Mouse (Mus musculus) hindbrain, embryonic 16.5 days (tissue): ENCODE measurements around the gene Xrcc6. TPM values are rescaled to one million over a fixed set of nuclear protein-coding genes. Genes with fewer than 3 reads are reported as not detected.
A peak's percentile ranks its signal among the peaks of the same experiment; 100 is the strongest.

Source experiments
- ATAC-seq: fragments of 200-750 bp; cut with Nextera tagmentation; 2 replicates; pipeline ENCODE4 v1.8.0; 2017; ENCODE audit warnings: moderate TSS enrichment, moderate library complexity
- H3K27ac ChIP-seq: fragments of 300-500 bp; sonication (generic); 2 replicates; pipeline ENCODE4 v1.5.1; 2014; ENCODE audit warnings: low read depth, mild to moderate bottlenecking, control low read depth, low read length, moderate library complexity
- H3K27me3 ChIP-seq: fragments of 300-500 bp; sonication (generic); replicated peaks from 2 replicates; pipeline ENCODE4 v1.6.1; 2014; ENCODE audit warnings: low read length; ENCODE audit not compliant: control insufficient read depth, insufficient read depth
- H3K36me3 ChIP-seq: fragments of 300-500 bp; sonication (generic); 2 replicates; pipeline ENCODE4 v1.6.1; 2014; ENCODE audit warnings: mild to moderate bottlenecking, low read length, moderate library complexity, mixed read lengths; ENCODE audit not compliant: control insufficient read depth, insufficient read depth
- H3K4me1 ChIP-seq: fragments of 300-500 bp; sonication (generic); 2 replicates; pipeline ENCODE4 v1.6.1; 2014; ENCODE audit warnings: low read depth, low read length; ENCODE audit not compliant: control insufficient read depth, insufficient read depth
- H3K4me2 ChIP-seq: fragments of 300-500 bp; sonication (generic); 2 replicates; pipeline ENCODE4 v1.6.1; 2014; ENCODE audit warnings: mild to moderate bottlenecking, low read length, control low read depth, moderate library complexity
- H3K4me3 ChIP-seq: fragments of 300-500 bp; sonication (generic); 2 replicates; pipeline ENCODE4 v1.5.1; 2014; ENCODE audit warnings: mild to moderate bottlenecking, low read length, control low read depth, moderate library complexity
- H3K9ac ChIP-seq: fragments of 300-500 bp; sonication (generic); 2 replicates; pipeline ENCODE4 v1.6.1; 2014; ENCODE audit warnings: low read depth, mild to moderate bottlenecking, control low read depth, low read length, moderate library complexity
- H3K9me3 ChIP-seq: fragments of 300-500 bp; sonication (generic); 2 replicates; pipeline ENCODE4 v1.6.1; 2014; ENCODE audit warnings: mild to moderate bottlenecking, low read length, moderate library complexity; ENCODE audit not compliant: control insufficient read depth
- WGBS: fragments of 180-500 bp; shearing (Covaris S2); extraction: QIAGEN DNeasy Blood & Tissue Kit; methylation state at CpG from one replicate; pipeline ENCODE4 v1.1.7; 2014; 5-methylcytosine and 5-hydroxymethylcytosine counted together
- polyA plus RNA-seq: library from polyadenylated mRNA; unstranded; fragments of >200 nt; fragmentation: Nextera tagmentation; extraction: Ambion mirVana; gene quantifications from 2 replicates; pipeline ENCODE4 v1.2.1, GENCODE M21; 2015

The Xrcc6 gene
- polyA plus RNA-seq, 1 experiment from 2014 or later = 44.4 TPM

DNA sequence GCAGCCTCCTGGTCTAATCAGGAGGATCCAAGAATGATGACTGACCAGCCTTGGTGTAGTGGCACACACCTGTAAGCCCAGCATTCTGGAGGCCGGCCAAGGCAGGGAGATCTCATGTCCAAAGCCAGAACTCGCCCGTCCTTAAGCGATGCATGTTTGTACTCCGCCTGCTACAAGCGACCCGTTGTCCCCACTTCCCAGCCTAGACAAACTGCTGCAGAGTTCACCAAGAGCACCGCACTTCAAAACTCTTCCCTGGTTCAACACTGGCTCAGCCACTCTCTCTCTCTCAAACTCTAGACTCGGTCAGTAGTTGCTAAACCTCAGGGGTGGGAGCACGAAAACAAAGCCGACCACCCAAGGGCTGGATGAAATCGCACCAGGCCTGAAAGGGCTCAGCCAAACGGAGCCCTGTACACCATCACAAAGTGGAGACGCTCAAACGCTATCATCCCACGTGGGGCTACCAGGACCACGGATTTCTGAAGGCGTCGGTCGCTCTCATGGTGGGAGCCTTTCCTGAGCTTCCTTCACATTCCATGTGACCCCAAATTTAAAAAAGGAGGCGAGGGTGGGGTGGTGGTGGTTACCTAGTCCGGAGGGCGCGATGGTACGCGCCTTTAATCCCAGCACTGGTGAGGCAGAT, 58.7 kb downstream of the Xrcc6 start:
- H3K27ac ChIP-seq = no peak overlapping the region
- no peaks in the 10 kb centered on the region for H3K9me3 ChIP-seq
- H3K27me3 ChIP-seq = no peaks in the 10 kb centered on the region
- WGBS = 6% methylated on average over 26 of the region's 26 CpGs
- peak overlapping the region; percentile 100 for H3K4me3 ChIP-seq
- ATAC-seq = peak; percentile 31; the same call in 1 of the 2 replicates
- H3K36me3 ChIP-seq = peaks cover 8% of the 10 kb centered on the region
- H3K9ac ChIP-seq = peak overlapping the region; percentile 88
- H3K4me2 ChIP-seq = peak overlapping the region; percentile 97
- H3K4me1 ChIP-seq = peaks cover 13% of the 10 kb centered on the region

DNA sequence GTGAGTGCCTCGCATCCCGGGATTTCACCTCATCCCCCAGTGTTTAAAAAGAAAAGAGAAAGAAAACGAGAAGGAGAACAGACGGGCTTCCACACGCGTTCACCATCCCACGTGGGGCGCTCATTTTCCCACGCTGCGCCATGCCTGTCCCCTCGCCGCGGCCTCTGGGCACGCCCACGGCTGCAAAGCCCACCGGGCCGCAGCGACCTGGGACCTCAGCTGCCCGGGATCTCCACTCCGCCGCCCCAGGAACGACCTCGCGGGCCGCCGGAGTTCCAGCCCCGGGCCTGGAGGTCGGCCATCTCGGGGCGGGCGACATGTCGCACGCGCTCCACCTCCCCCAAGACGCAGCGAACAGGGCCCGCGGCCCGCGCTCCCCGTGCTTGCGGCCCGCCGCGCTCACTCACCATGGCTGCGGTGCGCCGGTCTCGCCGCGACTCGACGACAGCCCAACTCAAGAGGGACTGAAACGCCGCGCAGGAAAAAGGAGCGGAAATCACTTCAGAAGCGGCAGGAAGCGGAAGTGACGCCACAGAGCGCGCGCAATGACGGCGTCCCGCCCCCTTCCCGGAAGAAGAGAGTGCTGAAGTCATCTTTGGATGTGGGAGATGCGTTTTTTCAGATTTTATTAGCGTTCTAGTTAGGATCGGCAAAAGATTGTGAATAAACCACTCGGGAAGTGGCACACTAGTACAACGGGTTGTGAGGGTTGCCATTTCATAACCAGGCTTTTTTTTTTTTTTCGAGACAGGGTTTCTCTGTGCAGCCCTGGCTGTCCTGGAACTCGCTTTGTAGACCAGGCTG, 59.6 kb downstream of the Xrcc6 start, which contains the start of gene Snu13:
TSS of gene Snu13 (minus strand) at position 519 of the 804 bp plus-strand sequence.
- H3K4me2 ChIP-seq = peak within 1 kb of the TSS; percentile 97
- H3K9ac ChIP-seq = peak within 1 kb of the TSS; percentile 88
- under 1% methylated on average over 68 of the region's 74 CpGs for WGBS
- peaks cover 8% of the 10 kb centered on the region for H3K36me3 ChIP-seq
- H3K27me3 ChIP-seq = no peaks in the 10 kb centered on the region
- H3K9me3 ChIP-seq = no peaks in the 10 kb centered on the region
- H3K27ac ChIP-seq = peak within 1 kb of the TSS; percentile 88
- H3K4me1 ChIP-seq = peaks cover 13% of the 10 kb centered on the region
- H3K4me3 ChIP-seq = peak within 1 kb of the TSS; percentile 100
- peak; percentile 94 for ATAC-seq

DNA sequence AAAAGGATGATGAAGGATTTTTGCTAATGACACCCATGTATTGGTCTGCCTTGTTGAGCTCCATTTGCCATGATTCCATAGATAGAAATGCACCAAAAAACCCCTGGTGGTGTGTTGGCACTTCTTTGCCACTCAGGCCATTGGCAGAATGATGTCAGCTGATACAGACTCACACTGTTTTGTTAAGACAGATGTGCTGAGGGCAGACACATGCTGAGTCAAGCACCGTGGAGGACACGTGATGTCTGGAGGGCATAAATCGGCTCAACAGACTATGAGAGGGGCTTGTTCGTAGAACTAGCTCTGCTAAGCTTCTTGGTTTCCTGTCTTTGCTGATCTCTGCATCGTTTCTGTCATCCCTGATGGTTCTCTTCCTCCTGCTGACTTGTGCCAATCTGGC, 64.9 kb downstream of the Xrcc6 start:
- ATAC-seq = no peak
- no peak overlapping the region for H3K4me3 ChIP-seq
- no peak overlapping the region for H3K9ac ChIP-seq
- no peak overlapping the region for H3K4me2 ChIP-seq
- WGBS = 74% methylated on average over 5 of the region's 5 CpGs
- H3K27ac ChIP-seq = no peak overlapping the region
- H3K27me3 ChIP-seq = no peaks in the 10 kb centered on the region
- no peaks in the 10 kb centered on the region for H3K36me3 ChIP-seq
- H3K9me3 ChIP-seq = no peaks in the 10 kb centered on the region
- H3K4me1 ChIP-seq = no peaks in the 10 kb centered on the region

DNA sequence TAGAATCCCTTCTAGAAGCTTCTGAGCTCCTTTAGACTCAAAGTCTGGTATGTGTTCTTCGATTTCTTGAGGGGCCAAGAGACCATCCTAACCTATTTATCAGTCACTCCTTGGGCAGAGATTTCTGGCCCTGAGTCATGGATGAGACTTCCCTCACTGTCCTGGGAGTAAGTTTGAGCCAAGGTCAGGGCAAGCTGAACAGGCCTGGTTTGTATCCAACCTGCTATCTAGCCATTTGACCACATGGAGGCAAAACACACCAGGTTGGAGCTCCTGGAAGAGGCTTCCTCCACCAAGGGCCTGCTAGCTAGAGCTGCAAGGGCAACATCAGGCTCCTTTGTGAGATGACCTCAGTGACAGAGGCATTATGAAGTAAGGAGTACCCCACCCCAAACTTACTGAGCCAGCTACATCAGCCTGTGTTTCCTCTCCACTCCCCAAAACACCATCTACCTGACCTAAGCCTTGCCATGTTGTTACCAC, 71.1 kb downstream of the Xrcc6 start, which contains the start of gene 4930407I10Rik:
TSS of gene 4930407I10Rik (plus strand) at position 433 of the 483 bp plus-strand sequence.
- Histone ChIP-seq H3K27me3 (no peaks in the 10 kb centered on the region; the same call in none of the 2 replicates), H3K9ac (no peak within 1 kb of the TSS), H3K4me3 (no peak within 1 kb of the TSS), H3K9me3 (no peaks in the 10 kb centered on the region), H3K4me2 (no peak within 1 kb of the TSS), H3K4me1 (no peaks in the 10 kb centered on the region), H3K36me3 (no peaks in the 10 kb centered on the region), H3K27ac (no peak within 1 kb of the TSS)
- WGBS = 93% methylated on average over 1 of the region's 1 CpGs
- no peak for ATAC-seq

DNA sequence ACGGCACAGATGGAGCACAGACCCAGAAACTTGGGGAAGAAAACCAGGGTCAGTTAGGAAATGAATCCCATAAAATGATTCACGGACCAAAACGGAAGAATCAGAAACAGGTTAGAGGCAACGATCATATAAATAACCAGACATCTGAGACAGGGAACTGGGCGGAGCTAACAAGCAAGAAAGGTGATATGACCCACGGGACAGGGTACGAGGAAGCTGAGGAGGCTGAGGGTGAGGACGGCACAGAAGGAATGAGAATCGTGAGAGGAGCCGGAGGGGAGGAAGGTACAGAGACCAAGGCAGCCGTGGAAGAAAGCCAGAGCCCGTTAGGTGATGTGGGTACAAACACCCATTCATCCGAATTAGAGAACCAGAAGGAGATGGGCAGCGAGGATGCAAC, 76.3 kb downstream of the Xrcc6 start:
- Histone ChIP-seq H3K27me3 (peaks cover 7% of the 10 kb centered on the region), H3K4me2 (no peak overlapping the region), H3K9ac (no peak overlapping the region), H3K4me1 (no peaks in the 10 kb centered on the region), H3K27ac (no peak overlapping the region), H3K4me3 (no peak overlapping the region), H3K36me3 (no peaks in the 10 kb centered on the region), H3K9me3 (no peaks in the 10 kb centered on the region)
- ATAC-seq = no peak
- WGBS = 65% methylated on average over 14 of the region's 14 CpGs

- peaks cover 21% of the 10 kb centered on the region for H3K27me3 ChIP-seq
- no peak overlapping the region for H3K27ac ChIP-seq
- H3K36me3 ChIP-seq = no peaks in the 10 kb centered on the region
- H3K4me1 ChIP-seq = no peaks in the 10 kb centered on the region
- no peak overlapping the region for H3K4me3 ChIP-seq
- H3K9me3 ChIP-seq = no peaks in the 10 kb centered on the region
- H3K9ac ChIP-seq = no peak overlapping the region
- ATAC-seq = 0 out of 2 replicates have a peak, but pooled peaks have one; percentile 56
- WGBS = 21% methylated on average over 7 of the region's 7 CpGs
- H3K4me2 ChIP-seq = no peak overlapping the region
These were observed 77.9 kb downstream of the Xrcc6 start for GRCm38 (mm10) chr15:82065511-82065910.

GRCm38 (mm10) chr15:82069898-82070297, 82.3 kb downstream of the Xrcc6 start, which contains the start of gene Mei1:
TSS of gene Mei1 (plus strand) at chr15:82069996.
- Histone ChIP-seq H3K4me3 (peak within 1 kb of the TSS; percentile 29), H3K36me3 (no peaks in the 10 kb centered on the region), H3K9me3 (no peaks in the 10 kb centered on the region), H3K27me3 (peaks cover 26% of the 10 kb centered on the region), H3K27ac (no peak within 1 kb of the TSS), H3K4me2 (peak within 1 kb of the TSS; percentile 54), H3K4me1 (no peaks in the 10 kb centered on the region), H3K9ac (no peak within 1 kb of the TSS)
- 20% methylated on average over 40 of the region's 40 CpGs for WGBS
- no peak for ATAC-seq

- H3K27me3 ChIP-seq = peaks cover 26% of the 10 kb centered on the region
- no peak overlapping the region for H3K4me3 ChIP-seq
- no peaks in the 10 kb centered on the region for H3K4me1 ChIP-seq
- H3K36me3 ChIP-seq = no peaks in the 10 kb centered on the region
- H3K9me3 ChIP-seq = no peaks in the 10 kb centered on the region
- H3K4me2 ChIP-seq = no peak overlapping the region
- H3K9ac ChIP-seq = no peak overlapping the region
- no peak overlapping the region for H3K27ac ChIP-seq
- no peak for ATAC-seq
- 93% methylated on average over 26 of the region's 26 CpGs for WGBS
These were observed 84.3 kb downstream of the Xrcc6 start for GRCm38 (mm10) chr15:82071816-82072469.

- Histone ChIP-seq H3K36me3 (no peaks in the 10 kb centered on the region), H3K4me1 (no peaks in the 10 kb centered on the region), H3K9ac (no peak overlapping the region), H3K27me3 (peaks cover 24% of the 10 kb centered on the region), H3K9me3 (no peaks in the 10 kb centered on the region), H3K4me2 (no peak overlapping the region), H3K4me3 (no peak overlapping the region), H3K27ac (no peak overlapping the region)
- ATAC-seq = no peak
- 87% methylated on average over 7 of the region's 7 CpGs for WGBS
These were observed 85.9 kb downstream of the Xrcc6 start for GRCm38 (mm10) chr15:82073490-82073889.
